In the genomic region with DNA sequence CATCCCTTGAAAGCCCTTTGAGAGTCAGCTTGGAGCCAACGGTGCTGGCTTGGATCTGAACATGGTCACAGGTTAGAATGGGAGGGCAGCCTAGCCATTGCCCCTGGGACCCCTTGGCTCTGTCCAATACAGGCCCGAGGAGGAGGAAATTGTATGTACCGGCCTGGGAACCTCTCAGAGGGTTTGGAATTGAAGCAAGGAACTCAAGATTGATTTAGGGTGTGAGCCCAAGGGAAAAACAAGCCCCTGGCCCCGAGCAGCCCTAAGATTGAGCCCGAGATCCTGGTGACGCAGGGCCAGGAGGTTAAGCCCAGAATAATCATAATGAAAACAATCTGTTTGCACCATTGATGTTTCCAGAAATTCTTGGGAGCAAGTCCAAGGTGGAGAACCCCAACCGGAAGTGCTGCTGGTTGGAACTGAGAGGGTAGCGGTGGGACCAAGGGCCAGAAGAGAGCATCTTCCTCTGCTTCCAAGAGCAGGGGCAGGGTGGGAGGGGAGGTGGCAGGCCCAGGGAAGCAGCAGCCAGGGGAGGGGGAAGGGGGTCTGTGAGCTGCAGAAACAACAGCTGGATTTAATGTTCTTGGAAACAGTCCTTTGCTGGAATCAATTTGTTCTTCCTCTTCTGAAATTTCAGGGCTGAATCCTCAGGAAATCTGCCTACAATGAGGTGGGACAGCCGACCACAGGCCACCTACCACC, we compare ENCODE assay signal across 9 mouse cellular contexts. TPM values are rescaled to one million over a fixed set of nuclear protein-coding genes. Genes with fewer than 3 reads are reported as not detected.
A peak's percentile ranks its signal among the peaks of the same experiment; 100 is the strongest.
DNase-seq lines count a peak whose midpoint lies in the region; ATAC-seq and TF ChIP-seq lines count a peak whose summit lies in the region.
"Had no signal": no experiment of that assay in that cellular context is flagged by ENCODE, and none has a peak within 500 bp of the region (broad histone marks: within the 10 kb centered on the region; RNA-seq: fewer than 3 reads in every experiment).

No protein-coding gene starts in this region.

- DNase-seq in spleen, adult 2 months (ENCODE audit: low read depth in 1 of 2, low spot score in 2 of 2), result no peak
- no peak for DNase-seq in spleen, adult 18-20 months
- DNase-seq in heart, adult 8-10 months (ENCODE audit: low spot score), result peak; percentile 68
- DNase-seq in kidney, postnatal 25 days, result peak; percentile 56 to 76
- DNase-seq in layer of hippocampus, adult 18-20 months (ENCODE audit: low spot score in 2 of 2), result no peak
- DNase-seq in left cerebral cortex, adult 11 months (ENCODE audit: low spot score), result no peak
- DNase-seq: liver, postnatal 0 days had no signal

- no peak overlapping the region for H3K9ac ChIP-seq in stomach, embryonic 16.5 days (ENCODE audit: low read length)
- no peak overlapping the region for H3K9ac ChIP-seq in hindbrain, embryonic 12.5 days
- H3K9ac ChIP-seq: liver, postnatal 0 days had no signal

- peak overlapping the region; percentile 51; the same call in 1 of the 2 replicates for H3K27ac ChIP-seq in spleen, adult 2 months (ENCODE audit: insufficient read depth, low read length)
- H3K27ac ChIP-seq in stomach, embryonic 16.5 days (ENCODE audit: low read length), result peak overlapping the region; percentile 38; the same call in 1 of the 2 replicates
- no peak overlapping the region for H3K27ac ChIP-seq in hindbrain, embryonic 12.5 days

- no peaks in the 10 kb centered on the region for H3K36me3 ChIP-seq in spleen, adult 2 months (ENCODE audit: control insufficient read depth, insufficient read depth, low read length)
- no peaks in the 10 kb centered on the region for H3K36me3 ChIP-seq in stomach, embryonic 16.5 days (ENCODE audit: control insufficient read depth, insufficient read depth, low read length)
- H3K36me3 ChIP-seq in hindbrain, embryonic 12.5 days, result no peaks in the 10 kb centered on the region

- H3K9me3 ChIP-seq in stomach, embryonic 16.5 days (replicated peaks; ENCODE audit: control insufficient read depth, low read length), result no peaks in the 10 kb centered on the region
- no peaks in the 10 kb centered on the region for H3K9me3 ChIP-seq in hindbrain, embryonic 12.5 days (replicated peaks)

- no peak for TF ChIP-seq POLR2A in spleen, adult 2 months (IDR thresholded peaks at IDR 0.05; ENCODE audit: low read depth, low read length)

- WGBS in spleen, adult 2 months, result 82% methylated on average over 9 of the region's 9 CpGs
- WGBS in stomach, embryonic 16.5 days, result 47% methylated on average over 9 of the region's 9 CpGs
- WGBS in hindbrain, embryonic 12.5 days, result 67% methylated on average over 9 of the region's 9 CpGs

- H3K27me3 ChIP-seq in spleen, adult 2 months (ENCODE audit: control insufficient read depth, insufficient read depth, low read length), result no peaks in the 10 kb centered on the region
- H3K27me3 ChIP-seq in stomach, embryonic 16.5 days (ENCODE audit: control insufficient read depth, insufficient read depth, low read length), result no peaks in the 10 kb centered on the region
- no peaks in the 10 kb centered on the region for H3K27me3 ChIP-seq in hindbrain, embryonic 12.5 days

- peak; percentile 38; the same call in 1 of the 2 replicates for ATAC-seq in stomach, embryonic 16.5 days (ENCODE audit: insufficient read depth, low FRiP score)
- no peak for ATAC-seq in hindbrain, embryonic 12.5 days (ENCODE audit: low FRiP score)
- ATAC-seq: liver, postnatal 0 days had no signal

- H3K4me1 ChIP-seq in spleen, adult 2 months (ENCODE audit: control insufficient read depth, insufficient read depth, insufficient read length), result no peaks in the 10 kb centered on the region
- H3K4me1 ChIP-seq in stomach, embryonic 16.5 days (ENCODE audit: control insufficient read depth, insufficient read depth, low read length), result peaks cover 10% of the 10 kb centered on the region; the same call in 1 of the 2 replicates
- H3K4me1 ChIP-seq in hindbrain, embryonic 12.5 days, result peaks cover 3% of the 10 kb centered on the region; the same call in 1 of the 2 replicates

- no peak for TF ChIP-seq CTCF in spleen, adult 2 months (IDR thresholded peaks at IDR 0.05; ENCODE audit: extremely low read depth, insufficient read depth, insufficient read length, insufficient replicate concordance)

- no peak overlapping the region for H3K4me3 ChIP-seq in spleen, adult 2 months (ENCODE audit: extremely low read depth, insufficient read depth, insufficient read length)
- no peak overlapping the region for H3K4me3 ChIP-seq in stomach, embryonic 16.5 days (replicated peaks; ENCODE audit: low read length)
- H3K4me3 ChIP-seq in hindbrain, embryonic 12.5 days, result no peak overlapping the region

- H3K4me2 ChIP-seq in stomach, embryonic 16.5 days (ENCODE audit: low read depth, low read length), result no peak overlapping the region
- no peak overlapping the region for H3K4me2 ChIP-seq in hindbrain, embryonic 12.5 days (replicated peaks)

RNA-seq across cellular contexts. Expression of gene Slco2a1, which starts 10.6 kb away (rescaled TPM):
- 57.0 and 67.5 TPM in 2 replicates for polyA plus RNA-seq in spleen, adult 2 months (2012; rRNA removed)
- 1 to 10 TPM; 3.4 to 5.0 (median 3.9) TPM for total RNA-seq in heart, adult 8-10 months (2022)
- polyA plus RNA-seq in stomach, embryonic 16.5 days (2015; fragmentation: Nextera tagmentation; extraction: Ambion mirVana), result 11.8 and 14.5 TPM in 2 replicates
- 1 to 10 TPM; 2.1 to 2.2 TPM for total RNA-seq in layer of hippocampus, adult 18-20 months (2021)
- polyA plus RNA-seq in hindbrain, embryonic 12.5 days (2016; fragmentation: Nextera tagmentation; extraction: Ambion mirVana), result 1.1 and 1.7 TPM in 2 replicates

Comparison
In these comparisons a context has a peak if more than half of its experiments do, and no peak if none do; other contexts are left out.
1. DNase-seq: peak in heart, adult 8-10 months (single experiment) and kidney, postnatal 25 days (2 of 2); none in spleen, adult 2 months (0 of 2), spleen, adult 18-20 months (0 of 2), layer of hippocampus, adult 18-20 months (0 of 2) and left cerebral cortex, adult 11 months (single experiment).